Mouse (Mus musculus) kidney, postnatal 25 days (tissue): ENCODE measurements at regions not wholly inside any gene's neighbourhood (a gene's known extent, or its start where the extent isn't known, plus 50 kb on each side); places are given as distances from the start of the nearest gene placed in this dataset.
"Not testable (repeated sequence)": the region's sequence is repeated elsewhere in the genome, so short reads cannot be mapped to it uniquely, and the experiment has no call there.

ENCODE experiments used
- DNase-seq, 2 experiments: peaks; one replicate each; pipeline ENCODE4 v3.0.0; 2021; ENCODE audit warnings: mixed read lengths in 2 of 2

- no peak for DNase-seq
Measured at GRCm38 (mm10) chr14:102790916-102791315, 191.5 kb downstream of the Kctd12 start.

DNA sequence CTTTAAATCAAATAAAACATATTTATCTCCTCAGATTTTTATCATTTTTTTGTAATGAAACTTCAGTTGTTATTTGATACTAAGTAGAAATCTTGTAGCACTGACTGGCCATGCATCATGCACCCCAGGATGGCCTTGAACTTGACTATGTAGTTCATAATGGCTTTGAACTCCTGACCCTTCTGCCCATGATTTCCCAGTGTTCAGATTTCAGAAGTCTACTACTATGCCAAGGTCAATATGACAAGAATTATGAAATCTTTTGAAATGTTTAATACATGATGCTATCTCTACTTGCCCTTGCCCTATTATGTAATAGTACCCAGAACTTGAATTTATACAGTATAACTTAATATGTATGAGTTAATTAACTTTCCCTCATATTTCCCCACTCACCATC, 200.2 kb downstream of the Kctd12 start:
- DNase-seq = no peak

- DNase-seq = peak; percentile 58 to 63
Measured at GRCm38 (mm10) chr14:102769716-102770115, 212.7 kb downstream of the Kctd12 start.

DNA sequence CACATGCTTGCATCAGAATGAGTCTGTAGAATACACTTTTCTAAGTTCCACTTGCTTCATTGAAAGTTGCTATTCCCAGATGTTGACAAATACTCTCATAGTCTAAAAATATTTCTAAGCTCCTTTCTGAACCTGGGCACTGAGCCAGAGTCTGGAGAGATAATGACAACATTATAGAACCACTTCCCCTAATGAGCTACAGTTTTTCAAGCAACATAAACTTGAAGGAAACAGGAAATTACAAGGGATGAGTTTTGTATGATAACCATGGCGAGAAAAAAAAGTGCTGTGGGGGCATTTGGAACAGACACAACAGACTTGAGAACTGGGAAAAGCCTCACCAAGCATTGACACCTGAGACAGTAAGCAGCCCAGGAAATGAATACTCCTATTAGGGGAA, 233.8 kb downstream of the Kctd12 start:
- DNase-seq = peak in 1 of 2 experiments; percentile 23

DNA sequence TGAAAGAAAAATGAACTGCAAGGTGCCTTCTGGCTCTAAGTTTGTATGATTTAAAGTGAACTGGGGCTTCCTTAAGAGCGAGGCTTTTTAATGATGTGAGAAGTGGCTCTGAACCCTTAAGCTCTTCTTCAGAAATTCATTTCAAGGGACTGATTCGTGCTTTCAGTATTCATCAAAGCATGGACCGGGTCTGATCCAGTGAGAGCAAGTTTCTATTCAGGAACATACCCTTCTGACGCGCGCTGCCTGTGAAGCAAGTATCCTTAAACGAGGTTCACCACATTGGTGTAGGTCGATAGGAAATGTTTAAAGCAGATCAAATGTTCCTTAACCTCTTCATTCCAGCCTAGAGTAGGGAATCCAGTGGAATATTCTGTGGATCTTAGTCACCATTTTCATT, 240.1 kb downstream of the Kctd12 start:
- DNase-seq = no peak

- DNase-seq = no peak
Measured at GRCm38 (mm10) chr14:102736656-102737055, 245.8 kb downstream of the Kctd12 start.

- DNase-seq = not testable (repeated sequence)
Measured at GRCm38 (mm10) chr14:102733718-102734117, 248.7 kb downstream of the Kctd12 start.

DNA sequence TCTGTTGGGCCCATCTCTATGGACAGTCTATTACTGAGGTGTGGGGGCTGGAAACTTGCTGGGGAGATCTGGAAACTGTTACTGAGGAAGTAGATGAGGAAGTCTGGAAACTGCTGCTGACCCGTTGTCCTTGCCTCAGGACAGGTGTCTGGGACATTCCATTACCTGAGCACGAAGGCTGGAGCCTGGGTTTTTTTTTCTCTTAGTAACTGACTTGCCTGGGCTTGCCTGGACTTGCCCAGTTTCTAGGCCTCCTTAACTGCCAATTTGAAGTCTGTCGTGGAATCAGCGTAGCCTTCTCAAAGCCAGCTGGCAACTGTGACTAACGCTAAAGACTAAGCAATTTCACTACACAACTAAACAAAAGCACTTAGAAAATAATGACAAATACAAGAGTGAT, 250.7 kb downstream of the Kctd12 start:
- peak; percentile 38 to 79 for DNase-seq

- no peak for DNase-seq
Measured at GRCm38 (mm10) chr14:102722633-102723032, 259.8 kb downstream of the Kctd12 start.

DNA sequence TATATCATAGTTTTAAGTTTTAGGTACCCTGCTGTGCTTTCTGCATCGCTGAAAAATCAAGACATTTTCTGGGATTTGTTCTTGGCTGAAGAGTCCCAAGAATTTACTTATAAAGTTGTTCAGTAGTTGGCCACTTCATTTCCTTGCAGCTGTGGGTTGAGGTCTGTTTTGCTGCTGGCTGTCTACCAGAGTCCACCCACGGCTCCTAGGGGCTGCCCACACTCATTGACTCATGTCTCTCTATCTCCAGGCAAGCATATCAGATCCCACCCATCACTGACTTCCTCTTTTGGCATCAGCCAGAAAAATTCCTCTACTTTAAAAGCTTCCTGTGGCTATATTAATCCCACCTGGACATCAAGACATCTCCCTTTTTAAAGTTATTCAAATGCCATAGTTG, 263.9 kb downstream of the Kctd12 start:
- no peak for DNase-seq

- DNase-seq = no peak
Measured at GRCm38 (mm10) chr14:102712600-102712999, 269.8 kb downstream of the Kctd12 start.

- no peak for DNase-seq
Measured at GRCm38 (mm10) chr14:102706704-102707336, 275.6 kb downstream of the Kctd12 start.

GRCm38 (mm10) chr14:102701108-102701507, 281.3 kb downstream of the Kctd12 start:
- no peak for DNase-seq

DNA sequence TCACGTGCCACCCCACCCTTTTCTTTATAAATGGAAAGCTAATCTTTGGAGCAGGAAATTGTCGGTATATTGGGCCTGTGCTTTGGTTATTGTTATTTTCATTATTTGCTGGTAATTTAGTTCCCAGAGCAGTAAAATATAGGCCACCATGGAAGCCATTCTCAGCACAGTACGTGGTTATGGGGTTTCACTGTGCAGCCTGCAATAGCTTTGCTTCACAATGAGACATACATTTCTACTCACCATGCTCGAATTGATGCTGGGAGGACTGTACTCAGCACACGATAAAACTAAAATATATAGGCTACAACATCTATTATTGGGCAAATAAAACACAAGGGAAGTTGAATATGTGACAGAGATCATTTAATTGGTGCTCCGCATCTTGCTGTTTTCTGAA, 282.0 kb downstream of the Kctd12 start:
- DNase-seq = no peak

- DNase-seq = no peak
Measured at GRCm38 (mm10) chr14:102699015-102699414, 283.4 kb downstream of the Kctd12 start.

DNA sequence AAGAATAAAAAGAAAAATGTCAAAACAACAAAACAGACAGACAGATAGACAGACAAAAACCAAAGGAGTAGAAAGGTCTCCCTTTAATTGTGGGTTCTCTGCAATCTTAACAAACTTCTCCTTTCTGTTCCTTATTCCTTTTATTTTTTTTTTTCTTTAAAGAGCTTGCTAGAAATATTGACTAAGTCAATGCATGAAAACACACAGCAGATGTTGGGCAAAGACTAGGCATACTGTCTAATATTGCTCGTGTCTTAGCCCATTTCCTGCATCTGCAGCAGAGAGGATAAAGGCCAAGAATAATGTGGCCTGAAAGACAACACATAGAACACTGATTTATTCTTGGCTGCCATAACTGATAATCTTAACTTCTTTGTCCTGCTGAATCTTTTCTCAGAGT, 295.6 kb downstream of the Kctd12 start:
- no peak for DNase-seq

- DNase-seq = no peak
Measured at GRCm38 (mm10) chr14:102676582-102676981, 305.9 kb downstream of the Kctd12 start.

- DNase-seq = no peak
Measured at GRCm38 (mm10) chr14:102674635-102675034, 307.8 kb downstream of the Kctd12 start.

- no peak for DNase-seq
Measured at GRCm38 (mm10) chr14:102673724-102674123, 308.7 kb downstream of the Kctd12 start.

DNA sequence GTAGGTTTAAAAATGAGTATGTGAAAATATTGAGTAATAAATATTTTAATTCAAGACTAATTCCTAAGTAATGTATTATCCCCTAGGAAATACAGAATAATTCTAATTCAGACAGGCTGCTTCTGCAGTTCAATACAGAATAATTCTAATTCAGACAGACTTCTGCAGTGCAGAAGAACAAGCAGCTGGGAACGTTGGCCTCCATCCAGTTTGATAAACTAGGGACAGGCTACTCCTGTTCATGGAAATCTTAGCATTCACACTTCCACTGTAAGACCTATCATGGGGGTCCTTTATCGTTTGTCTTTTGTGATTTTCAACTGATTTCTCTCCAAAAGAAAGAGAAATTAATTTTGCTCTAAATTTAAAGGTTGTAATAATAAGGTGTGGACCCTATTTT, 319.2 kb downstream of the Kctd12 start:
- no peak for DNase-seq

GRCm38 (mm10) chr14:102660351-102660750, 322.1 kb downstream of the Kctd12 start:
- DNase-seq = no peak

DNA sequence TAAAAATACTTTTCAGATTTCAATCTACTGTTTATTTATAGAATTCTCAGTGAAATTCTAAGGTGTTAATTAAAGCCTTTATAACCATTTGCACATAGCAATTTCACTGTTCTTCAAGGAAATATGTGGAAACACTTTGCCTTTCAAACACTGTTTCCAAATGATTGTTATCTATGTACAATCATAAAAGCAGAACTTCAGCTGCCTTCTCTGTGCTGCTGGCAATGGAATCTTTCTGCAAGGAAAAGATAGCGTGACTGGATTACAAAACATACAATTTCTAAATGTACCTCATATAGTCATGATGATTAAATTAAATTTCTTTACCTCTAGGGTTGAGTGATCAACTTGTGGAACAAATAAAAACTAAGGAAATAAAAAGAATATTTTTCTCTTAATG, 326.2 kb downstream of the Kctd12 start:
- no peak for DNase-seq

DNA sequence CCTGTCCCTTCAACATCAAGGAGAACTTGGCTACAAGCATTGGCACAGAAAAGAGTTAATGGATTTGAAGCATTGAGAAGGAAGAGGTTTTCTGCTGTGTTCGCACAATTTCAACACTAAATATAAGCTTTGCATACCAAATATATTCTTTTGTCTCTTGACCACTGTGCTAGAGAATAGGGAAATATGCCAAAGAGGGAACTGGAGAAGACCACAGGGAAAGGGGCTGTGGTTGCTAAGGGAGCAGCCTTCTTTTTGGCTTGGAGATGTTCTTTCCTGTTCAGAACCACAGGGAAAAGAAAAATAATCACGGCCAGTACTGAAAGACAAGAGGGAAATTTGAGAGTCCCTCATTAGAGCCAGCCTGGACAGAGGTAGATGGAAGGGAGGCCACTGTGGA, 352.8 kb downstream of the Kctd12 start:
- DNase-seq = no peak

DNA sequence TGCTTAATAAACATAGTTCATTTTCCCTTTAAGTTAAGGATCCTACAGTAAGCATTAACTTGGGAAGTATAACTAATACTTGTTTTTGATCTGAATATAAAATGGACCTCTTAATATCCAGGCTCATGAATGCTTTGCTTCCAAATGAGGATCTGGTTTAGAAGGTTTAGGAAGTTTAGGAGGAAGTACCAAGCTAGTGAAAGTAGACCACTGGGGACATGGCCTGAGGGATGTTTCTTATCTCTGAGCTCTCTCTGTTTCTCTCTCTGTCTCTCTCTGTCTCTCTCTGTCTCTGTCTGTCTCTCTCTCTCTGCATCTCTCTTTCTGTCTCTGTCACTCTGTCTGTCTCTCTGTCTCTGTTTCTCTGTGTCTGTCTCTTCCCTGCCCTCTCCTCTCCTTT, 360.9 kb downstream of the Kctd12 start:
- DNase-seq = no peak

GRCm38 (mm10) chr14:102619056-102619455, 363.4 kb downstream of the Kctd12 start:
- no peak for DNase-seq
